Mouse (Mus musculus): Measurements from ENCODE around the gene Spats2.
A peak's percentile ranks its signal among the peaks of the same experiment; 100 is the strongest.

The Spats2 gene

DNA sequence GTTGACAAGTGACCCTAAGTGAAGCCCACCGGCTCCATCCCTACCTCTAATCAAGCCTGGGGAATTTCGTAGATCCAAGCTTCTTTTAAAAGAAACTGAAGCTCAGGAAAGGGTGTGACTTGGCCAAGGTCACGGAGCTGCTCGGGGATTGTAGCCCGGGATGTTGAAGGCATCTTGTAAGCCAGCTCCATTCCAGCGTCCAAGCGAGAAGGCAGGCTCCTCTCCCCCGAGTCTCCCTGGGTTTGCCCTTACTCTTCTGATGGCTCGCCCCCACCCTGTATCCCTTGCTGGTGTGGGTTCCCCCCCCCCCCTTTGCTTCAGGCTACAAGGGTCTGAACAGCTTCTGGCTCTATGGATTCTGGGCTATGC, 27.2 kb upstream of the Spats2 start:
- DNase-seq, result no peak

DNA sequence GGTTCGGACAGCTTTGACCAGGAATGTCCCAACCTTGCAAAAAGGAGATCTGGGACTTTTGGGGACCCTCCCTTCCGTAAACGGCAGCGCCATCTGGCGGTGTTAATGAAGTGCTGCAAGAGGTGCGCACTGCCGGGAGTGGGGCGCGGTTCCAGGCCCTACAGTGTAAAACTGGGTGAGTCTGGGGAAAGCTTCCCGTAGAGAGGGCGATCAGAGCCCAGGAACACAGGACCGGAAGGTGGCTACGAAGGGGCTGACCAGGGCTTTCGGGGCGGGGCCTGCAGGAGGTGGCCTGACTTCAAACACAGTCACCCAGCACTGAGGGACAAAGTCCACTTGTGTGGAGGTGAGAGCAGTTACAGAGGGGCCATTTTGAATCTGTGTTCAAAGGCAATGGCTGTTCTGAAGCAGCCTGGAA, 26.6 kb upstream of the Spats2 start:
- no peak for DNase-seq

DNA sequence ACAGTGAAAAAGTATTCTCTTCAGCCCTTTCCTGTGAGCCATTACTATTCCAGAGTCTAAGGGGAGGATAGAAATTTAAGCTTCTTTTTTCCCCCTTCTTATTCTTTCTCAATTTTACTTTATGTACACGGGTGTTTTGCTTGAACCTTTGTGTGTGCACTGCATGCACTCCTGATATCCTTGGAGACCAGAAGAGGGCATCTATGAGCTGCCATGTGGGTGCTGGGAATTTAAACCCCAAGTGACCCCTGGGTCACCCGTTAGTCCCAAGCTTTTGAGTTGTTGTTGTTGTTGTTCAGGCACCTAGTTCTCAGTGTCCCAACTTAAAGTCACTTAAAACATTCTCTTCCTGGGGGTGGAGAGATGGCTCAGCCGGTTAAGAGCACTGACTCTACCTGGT, 25.7 kb upstream of the Spats2 start:
- DNase-seq, result no peak

DNA sequence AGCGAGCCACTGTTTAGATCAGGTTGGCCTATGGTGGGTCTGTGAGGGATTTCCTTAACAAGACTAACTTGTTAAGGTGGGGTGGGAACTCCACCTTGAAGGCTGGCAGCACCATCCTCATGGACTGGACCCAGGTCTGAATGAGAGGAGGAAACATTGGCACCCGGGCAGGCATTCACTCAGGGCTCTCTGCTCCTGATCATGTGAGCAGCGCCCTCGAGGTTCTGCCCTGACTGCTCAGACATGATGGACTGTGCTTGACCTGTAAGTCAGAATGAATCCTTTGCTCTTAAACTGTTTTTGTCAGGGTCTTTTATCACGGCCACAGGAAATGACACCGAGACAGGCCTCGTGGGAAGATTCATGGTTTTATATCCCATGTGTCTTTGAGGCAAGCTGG, 20.5 kb upstream of the Spats2 start:
- DNase-seq, result no peak

DNA sequence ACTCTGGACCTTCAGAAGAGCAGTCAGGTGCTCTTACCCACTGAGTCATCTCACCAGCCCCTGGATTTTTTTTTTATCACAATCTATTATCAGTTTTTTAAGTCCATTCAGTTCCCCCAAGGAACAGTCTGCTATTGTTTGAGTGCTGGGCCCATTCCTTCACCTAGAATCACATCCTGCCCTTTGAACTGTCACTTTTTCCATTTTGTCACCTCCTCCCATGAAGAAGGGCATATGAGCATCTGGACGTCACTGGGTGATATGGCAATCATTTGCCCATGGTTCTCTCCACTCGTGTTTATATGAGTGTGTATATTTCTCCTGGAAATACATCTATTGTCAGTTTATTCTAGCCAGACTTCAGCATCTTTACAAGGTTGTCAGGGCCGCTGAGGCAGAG, 17.9 kb upstream of the Spats2 start:
- no peak for DNase-seq

DNA sequence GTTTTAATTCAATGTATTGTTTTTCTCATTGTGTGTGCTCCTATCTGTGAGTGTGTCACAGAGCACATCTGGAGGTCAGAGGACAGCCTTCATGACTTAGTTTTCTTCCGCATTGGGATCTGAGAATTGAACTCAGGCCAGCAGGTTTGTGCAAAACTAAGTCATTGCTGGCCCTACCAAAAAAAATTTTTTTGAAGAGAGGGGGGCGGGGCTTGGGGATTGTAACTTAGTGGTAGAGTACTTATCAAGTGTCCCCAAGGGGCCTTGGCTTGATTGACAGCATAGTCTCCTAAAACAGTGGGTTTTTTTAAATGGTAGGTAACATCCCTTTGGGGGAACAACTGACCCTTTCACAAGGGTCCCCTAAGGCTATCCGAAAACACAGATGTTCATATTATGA, 14.6 kb upstream of the Spats2 start:
- no peak for DNase-seq

DNA sequence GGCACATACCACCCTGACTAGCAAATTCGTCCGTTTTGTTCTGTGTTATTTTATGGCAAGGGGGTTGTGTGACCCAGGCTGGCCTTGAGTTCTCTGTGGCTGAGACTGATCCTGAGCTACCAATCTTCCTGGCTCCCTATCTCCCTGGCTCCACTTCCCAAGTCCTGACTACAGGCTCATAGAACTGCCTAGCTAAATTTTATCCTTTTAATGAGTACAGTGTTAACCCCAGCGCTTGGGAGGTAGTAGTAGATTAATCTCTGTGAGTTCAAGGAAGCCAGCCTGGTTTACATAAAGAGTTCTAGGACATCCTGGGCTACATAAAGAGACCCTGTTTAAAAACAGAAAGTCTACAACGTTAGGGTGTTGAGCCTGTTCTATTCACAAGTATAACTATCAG, 13.9 kb upstream of the Spats2 start:
- no peak for DNase-seq

DNA sequence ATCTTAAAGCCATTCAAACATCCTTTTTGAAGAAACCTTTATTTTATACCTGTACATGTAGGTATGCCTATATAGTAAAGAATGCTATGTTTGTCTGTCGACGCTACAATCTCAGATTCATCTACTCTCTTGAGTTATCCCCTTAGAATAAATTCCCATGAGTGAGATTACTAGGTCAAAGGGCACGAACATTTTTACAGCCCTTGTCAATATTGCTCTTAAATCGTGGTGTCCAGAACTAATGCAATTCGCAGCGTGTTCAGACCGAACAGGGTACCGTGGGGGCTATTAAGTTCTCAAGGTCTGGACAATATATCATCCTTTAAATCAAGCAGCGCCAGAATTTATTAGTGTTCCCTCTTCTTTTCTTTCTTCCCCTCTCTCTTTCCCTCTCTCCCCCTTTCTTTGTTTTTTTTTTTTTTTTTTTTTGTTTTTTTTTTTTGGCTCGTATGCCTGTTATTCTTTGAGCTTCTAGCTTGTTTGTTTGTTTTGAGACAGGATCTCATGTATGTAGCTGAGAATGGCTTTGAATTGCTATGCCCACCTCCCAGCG, 12.8 kb upstream of the Spats2 start:
- DNase-seq, result no peak

DNA sequence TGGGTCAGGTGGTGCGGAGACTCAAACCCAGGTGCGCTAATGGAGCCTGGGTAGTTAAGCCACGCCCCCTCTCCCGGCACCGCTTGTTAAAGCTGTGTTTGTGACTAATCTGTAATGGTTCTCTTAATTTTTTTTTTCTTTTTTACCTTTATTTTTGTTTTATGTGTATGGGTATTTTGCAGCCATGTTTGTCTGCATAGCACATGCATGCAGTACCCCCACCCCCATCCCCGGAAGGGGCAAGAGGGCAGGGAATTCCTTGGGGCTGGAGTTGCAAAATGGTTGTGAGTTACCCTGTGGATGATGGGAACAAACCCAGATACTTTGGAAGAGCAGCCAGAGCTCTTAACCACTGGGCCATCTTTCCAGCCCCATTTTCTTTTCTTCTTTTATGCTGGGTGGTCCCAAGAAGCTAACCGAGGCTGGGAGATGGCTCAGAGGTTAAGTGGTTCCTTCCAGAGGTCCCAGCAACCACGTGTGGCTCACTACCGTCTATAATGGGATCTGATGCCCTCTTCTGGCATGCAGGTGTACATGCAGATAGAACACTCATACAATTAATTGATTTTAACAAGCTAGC, 12.2 kb upstream of the Spats2 start:
- no peak for DNase-seq

DNA sequence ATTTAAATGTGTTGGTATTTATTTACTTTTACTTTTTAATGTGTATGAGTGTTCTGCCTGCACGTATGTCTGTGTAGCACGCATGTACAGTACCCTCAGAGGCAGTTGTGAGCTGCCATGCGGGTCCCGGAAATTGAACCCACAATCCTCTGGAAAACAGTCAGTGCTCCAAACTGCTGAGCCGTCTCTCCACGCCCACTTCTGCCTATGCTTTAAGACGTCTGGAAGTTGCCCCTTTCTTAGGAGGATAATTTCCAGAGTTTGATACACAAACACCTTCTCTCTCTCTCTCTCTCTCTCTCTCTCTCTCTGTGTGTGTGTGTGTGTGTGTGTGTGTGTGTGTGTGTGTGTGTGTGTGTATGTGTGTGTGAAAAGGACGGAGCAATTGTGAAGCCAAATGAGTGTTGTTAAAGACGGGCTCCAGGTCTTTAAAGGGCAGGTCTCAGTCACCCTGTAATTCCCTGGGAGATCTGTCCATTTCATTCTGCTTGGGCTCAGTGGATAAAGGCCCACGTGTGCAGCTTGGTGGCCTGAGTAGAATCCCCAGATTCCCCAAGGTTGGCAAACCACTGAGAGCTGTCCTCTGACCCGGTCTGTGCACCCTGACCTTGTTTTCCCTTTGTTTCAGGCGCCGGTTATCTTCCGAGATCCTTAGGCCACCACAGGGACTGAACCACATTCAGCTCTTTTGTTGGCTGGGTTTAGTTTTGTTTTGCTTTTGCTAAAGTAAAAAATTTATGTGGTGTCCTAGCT, 11.2 kb upstream of the Spats2 start:
- no peak for DNase-seq

DNA sequence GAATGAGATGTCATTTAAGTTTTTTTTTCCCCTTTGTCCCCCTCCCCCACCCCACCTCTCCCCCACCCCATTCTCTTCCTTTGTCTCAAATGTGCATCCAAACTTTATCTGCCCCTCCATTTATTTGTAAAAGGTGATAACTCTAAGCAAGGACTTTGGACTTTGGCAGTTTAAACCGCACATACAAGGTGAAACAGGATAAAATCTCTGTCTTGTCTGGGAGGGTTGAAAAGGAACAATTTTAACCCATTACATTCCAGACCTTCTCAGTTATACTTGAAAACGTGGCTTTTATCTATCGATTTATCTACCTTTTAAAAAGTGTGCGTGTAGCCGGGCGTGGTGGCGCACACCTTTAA, 10.7 kb upstream of the Spats2 start:
- DNase-seq, result no peak

DNA sequence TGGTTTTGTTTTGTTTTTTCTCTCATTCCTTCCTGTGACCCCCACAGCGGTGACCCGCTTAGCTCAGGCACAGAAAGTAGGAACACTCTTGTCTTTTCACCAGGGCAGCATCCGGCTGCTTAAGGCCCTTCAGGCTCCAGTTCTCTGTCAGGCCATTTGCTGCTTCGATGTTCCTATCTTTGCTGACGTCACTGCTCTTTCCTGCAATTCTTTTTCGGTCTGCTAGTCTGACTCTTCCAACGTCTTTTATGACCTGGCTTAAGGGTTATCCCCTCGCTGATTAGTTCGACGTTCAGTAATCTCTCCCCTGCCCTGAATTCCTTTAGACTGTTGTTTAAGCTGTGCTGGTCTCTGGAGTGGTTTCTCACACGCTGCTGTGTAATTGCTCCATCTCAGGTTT, 9.2 kb upstream of the Spats2 start:
- DNase-seq, result no peak

DNA sequence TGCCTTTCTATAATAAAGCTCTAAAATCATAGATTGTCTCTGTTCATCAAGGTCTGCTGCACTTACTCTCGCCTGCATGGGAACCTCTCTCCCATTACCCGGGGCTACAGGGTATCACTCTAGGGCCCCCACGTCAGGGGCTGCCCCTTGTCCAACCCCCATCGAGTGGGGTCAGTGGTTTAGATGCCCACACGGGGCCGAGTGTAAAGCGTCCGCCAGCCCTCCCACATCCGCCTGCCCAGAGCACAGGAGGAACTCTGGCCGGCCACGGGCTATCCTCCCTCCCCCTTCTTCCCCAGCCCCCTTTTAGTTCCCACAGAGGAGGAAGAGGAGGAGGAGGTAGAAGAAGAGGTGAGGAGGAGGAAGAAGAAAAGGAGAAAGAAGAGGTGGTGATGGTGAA, 4.9 kb upstream of the Spats2 start:
- DNase-seq, result no peak

DNA sequence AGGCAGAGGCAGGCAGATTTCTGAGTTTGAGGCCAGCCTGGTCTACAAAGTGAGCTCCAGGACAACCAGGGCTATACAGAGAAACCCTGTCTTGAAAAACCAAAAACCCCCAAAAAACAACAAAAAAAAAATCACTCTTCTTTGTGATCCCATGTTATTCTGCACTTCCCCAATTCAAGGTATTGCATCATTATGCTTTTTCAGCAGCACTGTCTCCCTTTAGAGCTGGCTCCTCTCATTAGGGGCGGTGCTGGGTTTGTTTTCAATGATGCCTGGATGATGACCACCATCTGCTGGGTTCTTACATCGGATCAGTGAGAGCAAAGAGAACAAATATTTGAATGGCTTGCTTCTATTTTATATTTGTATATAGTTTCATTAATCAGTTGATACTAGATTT, 3.1 kb upstream of the Spats2 start:
- DNase-seq, result no peak

DNA sequence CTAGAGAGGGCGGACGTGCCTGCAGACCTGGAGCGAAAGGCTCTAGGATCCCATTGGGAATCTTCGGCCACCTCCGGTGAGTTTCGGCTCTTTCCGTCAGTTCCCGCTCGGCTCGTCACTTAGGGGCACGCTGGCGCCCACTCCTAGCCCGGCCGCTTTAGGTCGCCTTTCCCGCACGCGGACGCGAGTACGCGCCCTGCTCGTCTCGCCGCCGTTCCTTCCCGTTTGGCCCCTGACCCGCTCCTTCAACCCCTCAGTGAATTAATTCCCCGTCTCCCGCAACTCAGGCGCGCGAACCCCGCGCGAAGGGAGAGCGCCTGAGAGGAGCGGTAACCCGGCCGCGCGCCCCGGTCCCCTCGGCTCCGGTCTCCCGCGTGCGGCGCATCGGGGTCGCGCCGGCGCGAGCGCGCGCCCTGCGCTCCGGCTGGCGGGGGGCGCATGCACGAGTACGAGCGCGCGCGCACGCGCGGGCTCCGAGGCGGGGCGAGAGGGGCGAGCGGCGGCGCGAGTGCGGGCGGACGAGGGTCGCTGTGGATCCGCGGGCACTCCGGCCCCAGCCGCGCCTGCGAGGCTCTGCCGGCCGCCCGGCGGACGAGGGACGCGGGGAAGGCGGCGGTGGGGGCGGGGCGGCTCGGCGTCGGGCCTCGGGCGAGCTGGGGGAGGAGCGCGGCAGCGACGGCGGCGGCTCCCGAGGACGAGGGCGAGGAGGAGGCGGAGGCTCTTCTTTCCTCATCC, 532 bp downstream of the Spats2 start:
- DNase-seq, result peak; percentile 34 to 36

DNA sequence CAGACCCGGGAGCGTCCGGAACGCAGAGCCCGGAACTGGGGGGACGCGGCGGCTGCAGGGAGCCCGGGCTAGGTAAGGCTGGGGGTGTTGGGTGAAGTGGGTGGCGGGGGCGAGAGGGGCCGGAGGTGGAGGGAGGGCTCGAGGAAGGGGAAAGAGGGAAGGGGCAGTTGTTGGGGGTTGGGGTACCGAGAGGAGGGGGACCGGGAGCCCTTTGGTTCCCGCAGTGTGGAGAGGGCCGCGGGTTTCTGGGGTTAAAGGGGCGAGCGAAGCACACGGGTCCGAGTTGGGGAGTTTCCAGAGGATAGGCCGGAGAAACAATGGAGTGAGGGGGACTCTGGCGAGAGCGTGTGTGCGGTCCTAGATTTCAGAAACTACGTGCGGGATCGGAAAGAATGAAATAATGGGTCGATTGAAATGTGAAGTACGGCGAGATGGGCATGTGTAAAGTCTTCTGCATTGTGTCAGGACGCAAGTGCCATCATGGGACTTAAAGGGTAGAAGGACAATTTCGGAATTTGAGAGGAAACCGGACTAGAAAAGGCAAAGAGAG, 1.2 kb downstream of the Spats2 start:
- DNase-seq, result peak in 1 of 2 experiments; percentile 4

DNA sequence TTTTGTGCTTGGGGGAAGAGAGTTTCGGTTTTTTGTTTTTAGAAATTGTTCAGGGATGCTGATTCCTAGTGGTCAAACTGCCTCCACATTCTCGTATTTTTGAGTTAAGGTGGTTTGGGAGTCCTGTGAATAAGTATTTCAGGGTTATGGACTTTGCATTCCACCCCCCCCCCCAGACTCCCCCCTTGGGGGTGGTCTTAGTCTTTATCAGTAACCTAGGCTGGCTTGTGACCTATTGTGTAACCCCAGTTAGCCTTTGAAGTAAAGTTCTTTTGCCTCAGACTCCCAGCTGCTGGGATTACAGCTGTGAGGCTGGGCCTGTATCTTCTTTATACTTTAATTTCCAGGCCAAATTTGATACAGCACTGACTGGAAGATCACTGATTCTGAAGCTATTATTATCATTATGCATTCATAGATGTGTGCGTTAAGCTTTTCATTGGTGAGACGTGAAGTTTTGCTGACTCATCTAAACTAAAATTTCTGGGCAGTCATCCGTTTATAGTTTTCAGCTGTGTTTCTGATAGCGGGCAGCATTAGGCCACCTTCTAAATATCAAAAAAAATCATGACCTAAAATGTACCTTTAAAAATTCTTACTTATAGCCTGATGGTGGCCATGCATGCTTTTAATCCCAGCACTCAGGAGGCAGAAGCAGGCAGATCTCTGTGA, 2.3 kb downstream of the Spats2 start:
- DNase-seq, result no peak

DNA sequence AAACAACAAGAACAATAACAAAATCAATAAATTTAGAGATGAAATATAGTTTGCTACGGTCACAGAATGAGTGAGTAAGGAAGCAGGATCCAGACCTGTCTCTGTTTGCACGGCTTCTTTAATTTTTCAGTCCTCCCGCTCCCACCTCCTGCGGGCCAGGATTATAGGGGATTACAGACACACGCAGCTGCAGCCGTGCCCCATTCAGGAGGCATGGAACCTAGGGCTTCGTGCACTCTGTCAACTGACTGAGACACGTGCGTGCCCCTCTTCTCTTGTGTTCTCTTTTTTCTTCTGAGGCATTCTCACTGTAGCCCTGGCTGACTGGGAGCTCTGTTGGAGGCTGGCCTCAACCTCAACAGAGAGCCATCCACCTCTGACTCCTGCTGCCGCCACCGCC, 3.7 kb downstream of the Spats2 start:
- DNase-seq, result peak in 1 of 2 experiments; percentile 4

DNA sequence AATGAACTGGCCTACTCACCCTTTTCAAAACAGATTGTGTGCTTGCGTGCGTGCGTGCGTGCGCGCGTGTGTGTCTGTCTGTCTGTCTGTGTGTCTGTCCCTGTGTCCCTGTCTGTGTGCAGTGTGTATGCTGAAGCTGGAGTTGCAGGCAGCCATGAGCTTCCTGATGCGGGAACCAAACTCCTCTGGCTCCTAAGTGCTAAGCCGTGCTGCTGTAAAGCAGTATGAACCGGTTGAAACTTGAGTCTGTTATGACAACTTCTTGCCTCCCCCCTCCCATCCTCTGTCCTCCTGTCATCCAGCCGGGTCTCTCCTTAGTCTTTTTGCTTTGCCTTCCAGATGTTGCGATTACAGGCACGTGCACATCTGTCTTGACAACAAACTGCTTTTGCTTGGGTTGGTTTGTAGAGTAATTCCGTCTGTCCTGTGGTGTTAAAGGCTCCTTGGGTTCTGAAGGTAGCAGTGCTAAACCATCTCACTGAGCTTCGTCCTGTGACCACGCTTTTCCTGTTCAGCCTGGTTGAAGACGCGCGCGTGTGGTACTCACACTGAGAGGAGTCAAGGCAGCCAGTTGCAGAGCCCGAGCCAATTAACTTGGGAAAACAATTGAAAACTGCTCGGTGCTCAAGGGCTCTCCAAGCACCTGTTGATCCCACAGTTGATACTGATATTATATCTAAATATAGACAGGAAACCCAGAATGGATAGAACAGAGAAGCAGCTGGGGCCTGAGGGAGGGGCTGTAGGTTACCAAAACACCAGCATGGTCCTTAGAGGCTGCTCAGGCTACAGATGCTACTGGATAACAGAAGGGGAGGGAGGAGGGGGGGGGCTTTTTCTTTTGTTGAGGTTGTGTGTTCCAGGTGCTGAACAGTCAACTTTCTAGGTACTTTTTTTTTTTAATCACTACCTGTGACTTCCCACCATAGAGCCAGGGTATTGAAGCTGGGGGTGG, 4.5 kb downstream of the Spats2 start:
- DNase-seq, result peak in 1 of 2 experiments; percentile 7

DNA sequence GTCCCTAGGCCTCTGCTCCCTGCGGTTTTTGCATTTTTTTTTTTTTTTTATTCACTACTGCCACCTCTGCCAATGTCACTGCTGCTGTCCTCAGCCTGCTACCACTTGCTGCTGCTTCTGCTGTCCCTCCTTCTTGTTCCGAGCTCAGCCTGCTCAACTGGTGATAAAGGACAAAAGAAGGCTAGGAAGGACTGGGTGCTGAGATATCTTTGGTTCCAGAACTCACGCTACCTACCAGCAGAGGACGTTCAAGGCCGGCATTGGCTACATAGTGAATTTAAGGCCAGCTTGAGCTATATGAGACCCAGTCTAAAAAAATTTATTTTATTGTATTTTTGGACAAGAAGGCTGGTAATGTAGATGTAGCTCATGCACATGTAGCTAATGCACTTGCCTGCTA, 12.7 kb downstream of the Spats2 start:
- DNase-seq, result no peak

DNA sequence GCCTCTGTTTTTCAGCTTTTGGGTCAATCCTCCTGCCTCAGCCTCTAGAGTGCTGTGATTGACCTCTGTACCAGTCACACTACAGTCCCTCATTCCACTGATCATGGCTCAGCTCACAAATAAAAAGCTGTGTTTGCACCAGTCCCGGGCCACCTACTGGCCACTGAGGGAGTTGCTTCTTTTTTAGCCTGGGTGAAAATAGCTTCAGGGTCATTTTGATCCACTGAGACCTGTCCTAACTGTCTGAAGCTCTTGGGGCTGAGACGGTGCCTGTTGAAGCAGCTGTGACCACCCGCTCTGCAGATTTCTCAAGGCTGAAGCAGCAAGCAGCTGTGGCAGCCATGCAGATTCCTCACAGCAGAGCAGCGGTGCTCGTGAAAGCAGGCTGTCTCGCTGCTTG, 14.0 kb downstream of the Spats2 start:
- no peak for DNase-seq

DNA sequence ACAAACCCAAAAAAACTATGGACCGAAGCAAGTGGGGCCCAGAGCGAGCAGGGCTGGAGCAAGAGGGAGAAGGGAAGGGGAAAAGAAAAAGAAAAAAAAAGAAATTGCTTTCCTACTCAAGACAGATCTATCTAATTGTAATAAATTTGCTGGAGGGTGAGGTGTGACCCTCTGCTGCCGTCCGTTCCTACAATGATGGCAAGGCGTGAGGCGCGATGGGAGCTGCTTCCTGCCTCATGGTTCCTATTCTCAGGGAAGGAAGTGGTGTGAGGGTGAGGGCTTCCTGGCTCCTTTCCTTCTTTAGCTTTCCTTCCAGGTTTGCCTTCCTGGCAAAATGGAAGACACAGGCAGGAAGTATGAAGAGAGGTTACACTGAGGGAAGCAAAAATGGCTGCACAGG, 24.8 kb downstream of the Spats2 start:
- no peak for DNase-seq
